Mouse (Mus musculus) kidney, embryonic 14.5 days (tissue): Measurements from ENCODE around the gene Acadl. TPM values are rescaled to one million over a fixed set of nuclear protein-coding genes. Genes with fewer than 3 reads are reported as not detected.

ENCODE experiments used
- polyA plus RNA-seq: library from polyadenylated mRNA; unstranded; fragments of >200 nt; fragmentation: Nextera tagmentation; extraction: Ambion mirVana; gene quantifications from 2 replicates; pipeline ENCODE4 v1.2.1, GENCODE M21; 2014

The Acadl gene
- polyA plus RNA-seq, 1 experiment from 2014 or later = 98.4 TPM

Other genes starting within 250 kb of the Acadl start
- gene Rpe, start 162.4 kb downstream of the Acadl start, polyA plus RNA-seq = 40.7 and 49.3 TPM in 2 replicates
- 15.7 and 16.4 TPM in 2 replicates for gene Kansl1l, start 45.7 kb downstream of the Acadl start, polyA plus RNA-seq
- 2.8 and 3.2 TPM in 2 replicates for gene Myl1, start 82.1 kb upstream of the Acadl start, polyA plus RNA-seq
- 86.5 and 92.0 TPM in 2 replicates for gene Lancl1, start 175.6 kb upstream of the Acadl start, polyA plus RNA-seq